Mouse (Mus musculus) left cerebral cortex, adult 2 months (tissue): Measurements from ENCODE around the gene Kndc1. TPM values are rescaled to one million over a fixed set of nuclear protein-coding genes. Genes with fewer than 3 reads are reported as not detected.
A peak's percentile ranks its signal among the peaks of the same experiment; 100 is the strongest.

Experiments
- DNase-seq, 2 experiments: peaks; one replicate each; pipeline ENCODE4 v3.0.0; 2021 to 2022; ENCODE audit warnings: low spot score in 2 of 2, mixed read lengths in 1 of 2; ENCODE audit errors: extremely low spot score in 1 of 2
- H3K27ac ChIP-seq: fragments of 200-600 bp; 2 replicates; pipeline ENCODE4 v1.8.1; 2022
- H3K4me3 ChIP-seq: fragments of 200-600 bp; 2 replicates; pipeline ENCODE4 v1.8.1; 2022
- CTCF ChIP-seq: fragments of 200-600 bp; IDR thresholded peaks from 2 replicates; pipeline ENCODE4 v1.8.1; 2022; ENCODE audit warnings: antibody characterized with exemption, mild to moderate bottlenecking, moderate library complexity
- intact Hi-C: fragments of 180-260 bp; cut with DNase I; formaldehyde crosslinking; loops from one replicate; pipeline ENCODE4 v1.15.1; 2025
- total RNA-seq, 2 experiments: library from RNA; stranded (reverse); gene quantifications; 2 replicates each; pipeline ENCODE4 v1.2.3; 2021

Kndc1 gene
- total RNA-seq, 2 experiments from 2014 or later = 77.7 to 80.4 TPM

DNA sequence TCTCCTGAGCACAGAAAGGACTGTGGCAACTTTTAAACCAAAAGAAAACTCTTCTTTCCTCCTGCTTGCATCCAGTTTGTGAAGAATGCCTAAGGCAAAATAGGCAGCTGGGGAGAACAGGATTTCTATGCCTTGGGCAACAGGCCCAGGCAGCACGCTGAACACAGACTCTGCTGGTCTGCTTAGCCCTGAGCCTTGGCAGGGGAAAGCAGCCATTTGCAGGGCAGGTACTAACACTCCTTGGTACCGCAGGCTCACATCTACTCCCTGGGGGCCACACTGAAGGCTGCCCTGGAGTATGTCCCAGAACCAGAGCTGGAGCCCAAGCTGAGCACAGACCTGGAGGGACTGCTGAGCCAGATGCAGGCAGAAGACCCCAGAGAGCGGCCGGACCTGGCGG, 13.7 kb downstream of the Kndc1 start:
- H3K27ac ChIP-seq = no peak overlapping the region
- DNase-seq = no peak
- intact Hi-C loops = loop anchor here (10.0 kb wide), 2 partner anchors 87 to 157 kb away; partner anchors contain the start of gene Adam8
- no peak for TF ChIP-seq CTCF
- no peak overlapping the region for H3K4me3 ChIP-seq

DNA sequence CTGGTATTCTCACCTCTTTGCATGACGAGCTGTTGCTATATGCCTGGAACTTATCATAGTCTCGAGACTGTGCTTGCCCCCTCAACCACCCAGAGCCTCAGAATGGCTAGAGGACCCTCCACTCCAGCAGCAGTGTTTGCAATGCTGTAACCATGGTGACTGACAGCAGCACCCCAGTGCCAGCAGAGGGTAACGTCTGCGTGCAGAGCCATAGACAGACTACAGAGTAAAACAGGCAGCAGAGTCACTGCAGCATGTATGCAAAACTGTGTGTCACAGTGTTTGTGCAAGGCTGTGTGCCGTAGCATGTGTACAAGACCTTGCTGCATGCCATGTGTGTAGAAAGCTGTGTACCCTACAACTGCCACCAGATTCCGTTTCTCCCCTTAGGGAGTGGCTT, 15.0 kb downstream of the Kndc1 start:
- no peak overlapping the region for H3K4me3 ChIP-seq
- TF ChIP-seq CTCF = no peak
- no peak overlapping the region for H3K27ac ChIP-seq
- intact Hi-C loops = loop anchor here (10.0 kb wide), 2 partner anchors 85 to 155 kb away; partner anchors contain the start of gene Adam8
- no peak for DNase-seq

- intact Hi-C loops = no loop called here
- DNase-seq = no peak
- no peak for TF ChIP-seq CTCF
- no peak overlapping the region for H3K4me3 ChIP-seq
- H3K27ac ChIP-seq = no peak overlapping the region
Measured at GRCm38 (mm10) chr7:139910204-139910835, 15.8 kb downstream of the Kndc1 start.

- intact Hi-C loops = no loop called here
- no peak overlapping the region for H3K27ac ChIP-seq
- H3K4me3 ChIP-seq = no peak overlapping the region
- no peak for DNase-seq
- TF ChIP-seq CTCF = no peak
Measured at GRCm38 (mm10) chr7:139914141-139915047, 19.9 kb downstream of the Kndc1 start.

DNA sequence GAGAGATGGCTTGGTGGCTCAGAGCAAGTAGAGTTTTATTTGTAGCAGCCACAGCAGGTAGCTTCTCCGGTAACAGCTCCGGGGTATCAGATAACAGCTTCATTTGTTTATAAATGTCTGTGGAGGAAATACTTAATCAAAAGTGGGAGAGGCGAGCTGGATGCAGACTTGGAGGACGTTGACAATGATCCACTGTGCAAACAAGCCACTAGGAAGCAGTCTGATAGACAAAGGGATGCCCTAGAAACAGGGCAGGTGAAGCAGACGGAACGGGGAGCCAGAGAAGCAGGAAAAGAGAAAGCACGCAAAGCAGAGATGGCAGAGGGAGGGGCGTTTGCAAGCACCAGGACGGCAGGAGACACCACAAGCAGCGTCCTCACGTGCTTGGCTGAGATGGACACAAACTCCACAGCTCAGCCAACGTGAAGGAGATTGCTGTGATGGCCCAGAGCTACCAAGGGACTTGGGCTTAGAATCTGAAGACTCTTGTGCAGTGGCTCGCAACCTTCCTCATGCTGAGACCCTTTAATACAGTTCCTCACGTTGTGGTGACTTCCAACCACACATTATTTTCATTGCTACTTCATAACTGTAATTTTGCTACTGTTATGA, 21.3 kb downstream of the Kndc1 start:
- intact Hi-C loops = no loop called here
- H3K27ac ChIP-seq = no peak overlapping the region
- no peak for TF ChIP-seq CTCF

DNA sequence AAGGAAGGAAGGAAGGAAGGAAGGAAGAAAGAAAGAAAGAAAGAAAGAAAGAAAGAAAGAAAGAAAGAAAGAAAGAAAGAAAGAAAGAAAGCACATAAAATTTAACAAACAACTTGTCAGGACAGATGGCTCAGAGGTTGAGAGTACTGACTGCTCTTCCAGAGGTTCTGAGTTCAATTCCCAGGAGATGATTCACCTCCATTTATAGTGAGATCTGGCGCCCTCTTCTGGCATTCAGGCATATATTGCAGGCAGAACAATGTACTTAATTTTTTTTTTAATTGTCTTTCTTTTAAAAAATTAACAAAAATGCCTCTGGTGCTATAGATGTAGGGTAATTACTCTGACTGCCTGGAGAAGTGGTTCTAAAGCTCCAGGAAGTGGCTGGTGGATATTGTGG, 21.8 kb downstream of the Kndc1 start:
- DNase-seq = no peak
- peak; percentile 52 for TF ChIP-seq CTCF
- Histone ChIP-seq H3K4me3 (no peak overlapping the region), H3K27ac (no peak overlapping the region)
- intact Hi-C loops = no loop called here

More for the DNA sequence above, 21.3 kb downstream of the Kndc1 start:
- H3K4me3 ChIP-seq = no peak overlapping the region
- no peak for DNase-seq

GRCm38 (mm10) chr7:139918262-139918661, 23.8 kb downstream of the Kndc1 start:
- H3K4me3 ChIP-seq = no peak overlapping the region
- intact Hi-C loops = no loop called here
- no peak overlapping the region for H3K27ac ChIP-seq
- TF ChIP-seq CTCF = no peak
- DNase-seq = no peak

GRCm38 (mm10) chr7:139930732-139931131, 36.2 kb downstream of the Kndc1 start:
- TF ChIP-seq CTCF = peak; percentile 66
- DNase-seq = peak in 1 of 2 experiments; percentile 31
- intact Hi-C loops = no loop called here

DNA sequence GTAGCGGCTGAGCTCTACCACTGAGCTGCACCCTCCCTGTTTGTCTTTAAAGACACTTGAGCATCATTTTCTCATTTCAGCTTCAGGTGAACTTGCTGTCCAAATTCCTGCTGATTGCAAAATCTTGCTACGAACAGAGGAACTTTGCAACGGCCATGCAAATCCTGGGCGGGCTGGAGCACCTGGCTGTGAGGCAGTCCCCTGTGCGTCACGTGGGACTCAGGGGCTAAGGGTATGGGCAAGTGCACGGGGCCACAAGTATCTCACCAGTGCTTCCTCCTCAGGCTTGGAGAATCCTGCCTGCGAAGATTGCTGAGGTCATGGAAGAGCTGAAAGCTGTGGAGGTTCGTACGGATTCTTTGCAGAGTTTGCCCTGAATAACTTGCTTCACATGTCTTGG, 42.2 kb downstream of the Kndc1 start:
- TF ChIP-seq CTCF = no peak
- H3K27ac ChIP-seq = no peak overlapping the region
- no peak overlapping the region for H3K4me3 ChIP-seq
- DNase-seq = no peak
- intact Hi-C loops = no loop called here

More at GRCm38 (mm10) chr7:139930732-139931131, 36.2 kb downstream of the Kndc1 start:
- Histone ChIP-seq H3K4me3 (no peak overlapping the region), H3K27ac (no peak overlapping the region)

- H3K4me3 ChIP-seq = no peak overlapping the region
- no peak overlapping the region for H3K27ac ChIP-seq
- no peak for DNase-seq
- intact Hi-C loops = no loop called here
- TF ChIP-seq CTCF = no peak
Measured at GRCm38 (mm10) chr7:139937138-139937537, 42.6 kb downstream of the Kndc1 start.

- no peak for DNase-seq
- H3K27ac ChIP-seq = no peak overlapping the region
- TF ChIP-seq CTCF = no peak
- intact Hi-C loops = no loop called here
- no peak overlapping the region for H3K4me3 ChIP-seq
Measured at GRCm38 (mm10) chr7:139937810-139938209, 43.3 kb downstream of the Kndc1 start.
